Mouse (Mus musculus): ENCODE measurements around the gene Pik3c2g. TPM values are rescaled to one million over a fixed set of nuclear protein-coding genes. Genes with fewer than 3 reads are reported as not detected.
A peak's percentile ranks its signal among the peaks of the same experiment; 100 is the strongest.

Pik3c2g gene
- polyA plus RNA-seq, 1 experiment: 0.91 TPM

GRCm38 (mm10) chr6:139851705-139852603, 264.9 kb downstream of the Pik3c2g start:
- no peak overlapping the region for H3K4me3 ChIP-seq (replicated peaks; ENCODE audit: extremely low read depth, low read depth, low read length)
- WGBS: 86% methylated on average over 21 of the region's 21 CpGs
- TF ChIP-seq CTCF (IDR thresholded peaks at IDR 0.05; ENCODE audit: insufficient read depth, low read length) (no peak), POLR2A (IDR thresholded peaks at IDR 0.05; ENCODE audit: borderline replicate concordance, extremely low read depth, low read depth, low read length) (no peak)
- H3K4me1 ChIP-seq (ENCODE audit: control insufficient read depth, insufficient read depth, low read length): no peaks in the 10 kb centered on the region
- DNase-seq: no peak

- TF ChIP-seq CTCF (IDR thresholded peaks at IDR 0.05; ENCODE audit: insufficient read depth, low read length) (no peak), POLR2A (IDR thresholded peaks at IDR 0.05; ENCODE audit: borderline replicate concordance, extremely low read depth, low read depth, low read length) (no peak)
- no peak for DNase-seq
- WGBS: 76% methylated on average over 3 of the region's 3 CpGs
- H3K4me3 ChIP-seq (replicated peaks; ENCODE audit: extremely low read depth, low read depth, low read length): no peak overlapping the region
- no peaks in the 10 kb centered on the region for H3K4me1 ChIP-seq (ENCODE audit: control insufficient read depth, insufficient read depth, low read length)
Measured at GRCm38 (mm10) chr6:139852836-139853235, 265.8 kb downstream of the Pik3c2g start.

GRCm38 (mm10) chr6:139860141-139860540, 273.1 kb downstream of the Pik3c2g start:
- no peak for DNase-seq
- no peak for TF ChIP-seq CTCF (IDR thresholded peaks at IDR 0.05; ENCODE audit: insufficient read depth, low read length)
- TF ChIP-seq POLR2A (IDR thresholded peaks at IDR 0.05; ENCODE audit: borderline replicate concordance, extremely low read depth, low read depth, low read length): no peak
- H3K4me1 ChIP-seq (ENCODE audit: control insufficient read depth, insufficient read depth, low read length): no peaks in the 10 kb centered on the region
- 73% methylated on average over 3 of the region's 3 CpGs for WGBS
- no peak overlapping the region for H3K4me3 ChIP-seq (replicated peaks; ENCODE audit: extremely low read depth, low read depth, low read length)

GRCm38 (mm10) chr6:139861534-139861933, 274.5 kb downstream of the Pik3c2g start:
- no peak for TF ChIP-seq POLR2A (IDR thresholded peaks at IDR 0.05; ENCODE audit: borderline replicate concordance, extremely low read depth, low read depth, low read length)
- no peak for TF ChIP-seq CTCF (IDR thresholded peaks at IDR 0.05; ENCODE audit: insufficient read depth, low read length)
- 56% methylated on average over 2 of the region's 2 CpGs for WGBS
- DNase-seq: no peak
- H3K4me3 ChIP-seq (replicated peaks; ENCODE audit: extremely low read depth, low read depth, low read length): no peak overlapping the region
- no peaks in the 10 kb centered on the region for H3K4me1 ChIP-seq (ENCODE audit: control insufficient read depth, insufficient read depth, low read length)

GRCm38 (mm10) chr6:139865059-139865673, 278.1 kb downstream of the Pik3c2g start:
- Histone ChIP-seq H3K4me3 (replicated peaks; ENCODE audit: extremely low read depth, low read depth, low read length) (no peak overlapping the region), H3K4me1 (ENCODE audit: control insufficient read depth, insufficient read depth, low read length) (no peaks in the 10 kb centered on the region)
- TF ChIP-seq POLR2A (IDR thresholded peaks at IDR 0.05; ENCODE audit: borderline replicate concordance, extremely low read depth, low read depth, low read length): no peak
- no peak for TF ChIP-seq CTCF (IDR thresholded peaks at IDR 0.05; ENCODE audit: insufficient read depth, low read length)
- 93% methylated on average over 18 of the region's 18 CpGs for WGBS
- DNase-seq: no peak

GRCm38 (mm10) chr6:139874418-139875176, 287.6 kb downstream of the Pik3c2g start:
- Histone ChIP-seq H3K4me1 (ENCODE audit: control insufficient read depth, insufficient read depth, low read length) (peaks cover 2% of the 10 kb centered on the region; the same call in 1 of the 2 replicates), H3K4me3 (replicated peaks; ENCODE audit: extremely low read depth, low read depth, low read length) (no peak overlapping the region)
- no peak for TF ChIP-seq POLR2A (IDR thresholded peaks at IDR 0.05; ENCODE audit: borderline replicate concordance, extremely low read depth, low read depth, low read length)
- TF ChIP-seq CTCF (IDR thresholded peaks at IDR 0.05; ENCODE audit: insufficient read depth, low read length): 0 out of 2 replicates have a peak, but pooled peaks have one; percentile 14
- DNase-seq: peak; percentile 20
- 36% methylated on average over 3 of the region's 3 CpGs for WGBS

- no peak for TF ChIP-seq CTCF (IDR thresholded peaks at IDR 0.05; ENCODE audit: insufficient read depth, low read length)
- TF ChIP-seq POLR2A (IDR thresholded peaks at IDR 0.05; ENCODE audit: borderline replicate concordance, extremely low read depth, low read depth, low read length): no peak
- peaks cover 2% of the 10 kb centered on the region; the same call in 1 of the 2 replicates for H3K4me1 ChIP-seq (ENCODE audit: control insufficient read depth, insufficient read depth, low read length)
- no peak overlapping the region for H3K4me3 ChIP-seq (replicated peaks; ENCODE audit: extremely low read depth, low read depth, low read length)
- DNase-seq: no peak
- 88% methylated on average over 1 of the region's 1 CpGs for WGBS
Measured at GRCm38 (mm10) chr6:139876691-139877090, 289.7 kb downstream of the Pik3c2g start.

GRCm38 (mm10) chr6:139877476-139878361, 290.7 kb downstream of the Pik3c2g start:
- H3K4me3 ChIP-seq (replicated peaks; ENCODE audit: extremely low read depth, low read depth, low read length): no peak overlapping the region
- DNase-seq: no peak
- peaks cover 4% of the 10 kb centered on the region; the same call in 1 of the 2 replicates for H3K4me1 ChIP-seq (ENCODE audit: control insufficient read depth, insufficient read depth, low read length)
- 59% methylated on average over 6 of the region's 6 CpGs for WGBS
- TF ChIP-seq CTCF (IDR thresholded peaks at IDR 0.05; ENCODE audit: insufficient read depth, low read length): no peak
- TF ChIP-seq POLR2A (IDR thresholded peaks at IDR 0.05; ENCODE audit: borderline replicate concordance, extremely low read depth, low read depth, low read length): no peak

Measured in lung, adult 2 months (tissue).